Mouse (Mus musculus): ENCODE data around the gene Anxa2.

Gene Anxa2

DNA sequence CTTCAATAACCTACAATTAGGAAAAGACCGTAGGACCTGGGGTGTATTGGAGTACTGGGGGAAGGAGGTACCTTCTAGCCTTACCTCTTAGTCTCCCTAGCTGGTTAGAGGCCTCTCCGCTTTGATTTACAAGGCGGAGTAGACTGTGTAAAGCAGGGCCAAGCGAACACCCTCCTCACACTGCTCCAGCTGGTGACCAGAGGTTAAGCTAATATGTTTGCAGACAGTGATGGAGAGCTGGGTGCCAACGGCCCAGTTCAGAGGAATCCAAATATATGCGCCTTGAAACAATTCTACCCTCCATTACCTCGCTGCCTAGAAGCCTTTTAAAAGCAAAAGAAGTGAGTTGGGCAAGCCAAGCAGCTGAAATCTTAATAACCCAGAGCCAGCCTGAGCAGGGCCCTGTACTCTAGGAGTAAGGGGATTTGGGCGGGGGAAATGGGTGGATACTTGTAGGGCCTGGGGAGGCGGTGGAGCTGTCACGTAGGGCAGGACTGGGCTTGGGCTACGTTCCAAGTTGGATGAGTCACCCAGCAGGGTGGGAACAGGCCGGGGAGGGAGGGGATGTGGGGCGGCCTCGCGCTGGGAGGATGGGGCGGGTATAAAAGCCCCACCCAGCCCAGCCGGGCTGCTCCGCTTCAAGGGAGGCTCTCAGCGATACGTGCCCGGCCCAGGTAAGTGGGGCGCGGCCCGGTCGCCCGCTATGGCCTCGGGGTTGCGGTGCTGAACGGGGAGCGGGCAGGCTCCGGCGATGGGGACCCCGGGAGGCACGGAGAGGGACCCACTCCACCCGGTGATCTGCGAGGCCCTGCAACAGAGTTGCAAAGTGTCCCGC is at the start of gene Anxa2:
Gene Anxa2, plus strand, starts transcription at position 555 of the 835 bp plus-strand sequence.
- in situ Hi-C loops (cut with MseI, MboI) = no loop called here

DNA sequence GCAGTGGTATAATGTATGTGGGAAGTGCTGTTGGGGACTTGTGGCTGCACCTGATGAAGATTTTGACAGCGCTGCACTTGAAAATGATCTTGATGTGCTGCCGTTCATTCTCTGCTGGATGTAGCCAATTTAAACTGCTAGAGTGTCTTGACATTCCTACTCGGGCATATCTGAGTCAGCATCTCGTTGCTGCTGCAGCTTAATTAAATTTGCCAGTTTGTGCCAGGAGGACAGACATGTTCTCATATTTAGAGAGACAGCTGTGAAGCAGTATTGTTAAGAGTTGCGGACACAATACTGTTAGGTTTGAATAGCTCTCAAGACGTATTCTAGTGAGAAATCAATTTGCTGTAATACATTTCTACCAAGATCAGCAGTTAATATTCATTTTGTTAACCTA is 48.7 kb upstream of the Anxa2 start:
- in situ Hi-C loops (cut with MseI, MboI) = no loop called here

DNA sequence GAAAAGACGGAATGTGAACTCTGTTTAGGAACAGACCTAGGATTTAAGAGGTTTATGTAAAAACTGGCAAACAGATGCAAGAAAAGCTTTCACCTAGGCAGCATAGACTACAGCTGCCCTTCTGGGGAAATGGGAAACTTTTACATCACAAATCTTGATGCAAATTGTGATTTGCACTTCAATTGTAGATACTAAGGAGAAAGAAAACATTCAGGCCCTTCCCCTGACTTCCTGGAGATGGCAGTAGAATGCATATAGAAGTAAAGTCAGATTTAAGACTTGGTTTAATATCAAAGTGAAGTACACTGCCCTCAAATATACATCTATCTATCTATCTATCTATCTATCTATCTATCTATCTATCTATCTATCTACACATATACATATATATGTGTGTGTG is 33.9 kb upstream of the Anxa2 start:
- in situ Hi-C loops (cut with MseI, MboI) = loop anchor here in 1 of 2 experiments (10.0 kb wide), 1 partner anchor 65 kb away; no protein-coding TSS in a partner anchor

DNA sequence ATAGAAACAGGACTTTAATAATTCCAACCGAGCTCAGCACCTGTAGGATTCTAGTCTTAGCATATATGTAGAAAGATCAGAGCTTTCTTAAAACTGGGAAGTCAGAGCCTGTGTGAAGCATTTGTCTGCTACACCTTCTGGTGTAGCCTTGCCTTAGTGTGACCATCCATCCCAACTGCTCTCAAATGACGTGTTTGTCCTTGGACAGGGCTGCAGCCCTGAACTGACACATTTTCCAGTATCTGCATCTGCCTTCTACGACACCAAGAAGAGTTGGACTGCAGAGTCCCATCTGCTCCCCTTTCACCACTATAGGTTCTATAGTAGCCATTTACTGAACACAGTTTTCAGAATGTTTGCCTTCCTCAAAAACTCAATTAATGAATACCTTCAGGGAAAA is 22.9 kb upstream of the Anxa2 start:
- in situ Hi-C loops (cut with MseI, MboI) = no loop called here

DNA sequence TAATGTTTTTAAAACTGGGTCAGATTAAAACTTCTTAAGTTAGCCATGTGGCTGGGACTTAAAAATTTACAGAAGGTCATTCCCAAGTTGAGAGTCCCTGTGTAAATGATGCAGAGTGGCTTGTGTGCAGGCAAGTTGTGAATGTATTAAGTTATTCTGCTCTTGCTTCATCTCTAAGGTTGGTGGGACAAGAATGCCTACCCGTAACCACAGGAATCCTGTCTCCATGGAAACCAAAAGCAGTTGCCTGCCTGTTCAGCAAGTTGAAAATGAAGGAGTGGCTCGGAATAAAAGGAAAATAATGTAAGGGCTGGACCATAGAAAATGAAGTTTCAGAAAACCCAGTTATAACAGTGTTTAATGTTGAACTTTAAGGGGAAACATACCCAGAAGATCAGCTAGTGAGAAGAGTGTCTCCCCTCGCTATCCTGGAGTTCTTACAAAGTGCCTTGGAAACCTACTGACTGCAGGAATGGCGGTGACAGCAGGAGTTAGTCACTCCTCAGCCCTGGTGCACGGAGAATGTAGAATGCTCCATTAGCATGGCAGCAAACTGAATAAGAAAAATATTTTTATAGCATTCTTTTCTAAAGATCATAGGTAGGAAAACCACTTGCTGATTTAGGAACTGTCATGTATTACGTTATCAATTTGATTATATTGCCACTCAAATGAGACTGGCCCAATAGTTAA is 21.4 kb upstream of the Anxa2 start:
- in situ Hi-C loops (cut with MseI, MboI) = no loop called here

DNA sequence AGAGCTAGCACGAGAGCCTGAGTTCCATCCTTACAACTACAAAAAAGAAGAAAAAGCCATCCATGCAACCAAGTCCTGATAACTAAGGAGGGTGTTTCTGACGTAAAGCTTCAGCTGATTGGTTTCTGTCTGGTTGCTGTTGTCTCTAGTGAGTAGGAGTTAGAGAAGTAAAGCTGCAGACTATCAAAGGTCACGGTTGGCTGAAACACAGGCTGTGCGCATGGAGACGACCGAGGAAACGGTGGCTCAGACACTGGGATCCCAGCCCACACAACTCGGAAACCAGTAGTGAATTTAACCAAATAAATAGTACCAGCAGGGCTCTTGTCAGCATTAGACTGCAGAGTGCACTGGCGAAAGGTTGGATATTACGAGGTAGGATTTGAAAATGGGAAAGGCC is 18.2 kb upstream of the Anxa2 start:
- in situ Hi-C loops (cut with MseI, MboI) = no loop called here

DNA sequence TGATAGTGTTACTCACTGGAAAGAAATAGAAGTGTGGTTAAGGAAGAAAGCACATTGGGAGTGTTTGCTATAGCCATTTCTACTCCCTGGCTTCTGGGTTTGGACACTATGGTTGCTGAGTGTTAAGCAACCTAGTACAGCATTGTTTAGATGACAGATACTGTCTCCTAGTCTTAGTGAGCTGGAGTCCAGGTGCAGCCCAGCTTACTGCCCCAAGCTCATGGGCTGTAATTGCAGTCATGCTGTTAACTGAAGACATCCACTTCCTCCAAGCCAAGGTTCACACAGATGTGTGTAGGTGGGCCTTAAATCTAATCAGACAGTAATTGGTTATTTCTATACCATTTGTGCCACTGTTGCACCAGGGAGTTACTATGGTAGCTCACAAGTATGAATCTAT is 17.8 kb upstream of the Anxa2 start:
- in situ Hi-C loops (cut with MseI, MboI) = no loop called here

DNA sequence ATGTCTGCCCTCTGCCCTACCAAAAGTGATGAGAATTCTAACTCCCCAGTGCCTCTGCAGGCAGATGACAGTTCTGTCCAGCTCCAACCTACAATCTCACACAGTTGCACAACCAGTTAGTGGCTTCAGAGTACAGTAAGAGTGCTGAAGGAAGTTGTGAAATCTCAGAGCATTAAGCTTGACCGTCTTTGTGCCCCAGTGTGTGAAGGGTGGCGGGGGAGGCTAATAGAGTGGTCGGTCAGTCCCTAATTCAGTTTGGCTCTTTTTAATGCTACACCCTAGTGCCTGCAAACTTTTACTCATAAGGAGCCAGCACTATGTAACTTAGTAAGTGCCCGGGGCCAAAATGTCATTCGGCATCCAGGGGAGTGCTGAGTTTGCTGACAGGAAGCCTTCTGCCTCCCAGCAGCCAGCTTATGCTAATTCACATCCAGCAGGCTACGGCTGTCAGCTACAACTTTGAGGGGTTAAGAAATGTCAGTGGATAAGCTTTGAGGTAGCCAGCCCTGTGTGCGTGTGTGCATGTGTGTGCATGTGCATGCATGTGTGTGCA is 13.5 kb upstream of the Anxa2 start:
- in situ Hi-C loops (cut with MseI, MboI) = no loop called here

DNA sequence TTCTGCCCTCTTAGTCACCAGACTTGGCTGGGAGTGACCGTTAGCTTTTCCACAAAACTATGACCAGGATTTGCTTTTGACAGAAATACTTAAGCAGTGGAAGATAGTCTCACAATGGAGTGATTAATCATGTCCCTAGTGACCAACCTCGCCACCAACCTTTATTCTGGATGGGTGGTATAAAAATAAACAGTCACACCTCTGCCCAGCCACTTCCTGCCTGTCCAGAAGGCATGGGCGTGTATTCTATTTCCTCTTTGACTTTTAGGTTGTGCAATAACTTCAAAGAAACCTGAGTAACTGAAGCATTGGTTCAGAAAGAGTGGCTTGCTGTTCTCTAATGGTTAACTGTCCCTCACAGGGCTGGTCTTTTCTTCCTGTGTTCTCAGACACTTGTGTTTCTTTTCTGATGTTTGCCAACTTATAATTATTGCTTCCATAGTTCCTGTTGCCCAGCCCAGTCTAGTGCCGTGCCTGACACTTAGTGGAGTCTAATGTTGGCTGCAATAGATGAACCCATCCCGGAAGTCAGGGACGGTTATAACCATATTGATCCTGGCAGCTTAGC is 10.9 kb upstream of the Anxa2 start:
- in situ Hi-C loops (cut with MseI, MboI) = no loop called here

DNA sequence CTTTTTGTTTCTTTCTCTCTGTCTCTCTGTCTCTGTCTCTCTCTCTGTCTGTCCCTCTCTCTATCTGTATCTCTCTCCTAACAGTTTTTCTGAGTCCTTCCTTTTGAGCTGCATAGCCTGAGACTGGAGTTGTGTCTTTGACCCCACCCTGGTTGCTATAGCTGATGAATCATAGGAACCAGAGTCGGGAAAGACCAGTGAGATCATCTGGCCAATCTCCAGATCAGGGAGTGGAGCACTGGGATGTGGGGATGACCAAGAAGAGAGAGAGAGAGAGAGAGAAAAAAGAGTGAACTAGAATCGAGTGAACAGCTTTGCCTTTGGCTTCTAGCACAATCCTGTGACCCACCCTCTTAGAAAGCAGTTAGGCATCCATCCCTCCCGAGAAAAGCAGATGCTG is 10.2 kb upstream of the Anxa2 start:
- in situ Hi-C loops (cut with MseI, MboI) = no loop called here

DNA sequence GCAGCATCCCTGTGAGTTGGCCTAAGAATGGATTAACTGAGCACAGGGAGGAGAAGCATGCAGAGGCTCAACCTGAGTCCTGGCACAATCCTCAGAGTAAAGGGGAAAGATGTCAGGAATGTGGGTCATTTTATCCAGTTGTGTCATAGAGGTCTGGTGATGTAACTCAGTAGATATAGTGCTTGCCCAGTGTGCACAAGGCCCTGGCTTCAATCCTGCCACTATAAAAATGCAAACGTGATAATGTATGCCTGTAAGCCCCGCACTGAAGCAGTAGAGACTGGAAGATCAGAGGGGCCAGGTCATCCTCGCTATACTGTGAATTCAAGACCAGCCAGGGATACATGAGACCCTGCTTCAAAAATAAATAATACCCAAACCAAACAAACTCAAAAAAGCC is 4.6 kb upstream of the Anxa2 start:
- in situ Hi-C loops (cut with MseI, MboI) = no loop called here

DNA sequence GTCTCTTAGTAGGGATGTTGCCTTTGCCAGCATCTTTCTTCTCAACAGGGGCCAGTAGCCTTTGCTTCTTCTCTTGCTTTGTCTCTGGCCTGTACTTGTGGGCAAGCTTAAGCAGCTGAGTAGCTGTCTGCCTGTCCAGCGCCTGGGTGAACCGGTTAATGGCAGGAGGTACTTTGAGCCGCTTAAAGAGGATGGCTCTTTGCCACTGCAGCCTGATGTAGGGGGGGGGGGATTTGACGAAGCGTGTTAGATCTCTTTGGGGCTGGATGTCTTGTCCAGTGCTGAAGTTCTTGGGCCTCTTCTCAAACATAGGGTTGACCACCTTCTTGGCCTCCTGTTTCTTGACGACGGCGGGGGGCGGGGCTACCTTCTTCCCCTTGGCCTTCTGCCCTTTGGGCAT is 2.8 kb upstream of the Anxa2 start:
- in situ Hi-C loops (cut with MseI, MboI) = no loop called here

DNA sequence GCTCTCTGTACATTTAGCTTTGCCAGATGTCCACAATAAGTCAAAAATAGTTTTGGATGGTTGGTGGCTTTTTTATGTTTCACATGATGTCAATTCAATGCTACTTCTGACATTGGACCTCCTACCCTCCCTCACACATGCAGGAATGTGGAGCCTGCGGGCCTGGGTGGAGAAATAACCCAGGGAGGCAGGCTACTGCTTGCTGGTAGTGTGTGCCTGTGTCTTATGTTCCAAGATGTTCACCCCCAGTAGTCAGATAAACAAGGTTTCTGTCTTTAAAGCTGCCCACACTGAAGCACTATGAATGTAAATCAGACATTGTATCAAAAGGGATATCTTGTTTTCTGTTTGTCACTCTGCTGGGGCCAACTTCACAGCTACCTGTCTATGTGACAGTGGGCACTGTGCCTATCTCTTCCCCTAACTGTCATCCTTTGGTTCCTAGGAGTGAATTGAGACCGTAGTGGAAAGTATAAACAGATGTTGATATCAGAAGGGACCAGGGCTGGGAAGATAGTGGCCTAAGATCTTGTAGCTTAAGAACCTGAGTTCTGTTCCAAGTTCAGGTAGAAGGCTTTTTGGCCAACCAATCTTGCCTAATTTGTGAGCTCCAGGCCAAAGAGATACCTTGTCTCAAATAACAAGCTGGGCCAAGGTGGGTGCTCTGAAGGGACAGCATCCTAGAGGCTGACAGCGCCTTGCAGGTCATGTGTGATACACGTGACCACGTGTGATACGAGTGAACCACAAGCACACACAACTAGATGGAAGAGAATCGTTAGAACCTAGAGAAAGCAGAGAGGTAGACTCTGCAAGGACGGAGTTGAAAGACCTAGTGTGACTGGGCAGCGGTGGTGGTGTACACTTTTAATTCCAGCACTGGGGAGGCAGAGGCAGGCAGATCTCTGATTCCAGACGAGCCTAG is 1.3 kb upstream of the Anxa2 start:
- in situ Hi-C loops (cut with MseI, MboI) = no loop called here

DNA sequence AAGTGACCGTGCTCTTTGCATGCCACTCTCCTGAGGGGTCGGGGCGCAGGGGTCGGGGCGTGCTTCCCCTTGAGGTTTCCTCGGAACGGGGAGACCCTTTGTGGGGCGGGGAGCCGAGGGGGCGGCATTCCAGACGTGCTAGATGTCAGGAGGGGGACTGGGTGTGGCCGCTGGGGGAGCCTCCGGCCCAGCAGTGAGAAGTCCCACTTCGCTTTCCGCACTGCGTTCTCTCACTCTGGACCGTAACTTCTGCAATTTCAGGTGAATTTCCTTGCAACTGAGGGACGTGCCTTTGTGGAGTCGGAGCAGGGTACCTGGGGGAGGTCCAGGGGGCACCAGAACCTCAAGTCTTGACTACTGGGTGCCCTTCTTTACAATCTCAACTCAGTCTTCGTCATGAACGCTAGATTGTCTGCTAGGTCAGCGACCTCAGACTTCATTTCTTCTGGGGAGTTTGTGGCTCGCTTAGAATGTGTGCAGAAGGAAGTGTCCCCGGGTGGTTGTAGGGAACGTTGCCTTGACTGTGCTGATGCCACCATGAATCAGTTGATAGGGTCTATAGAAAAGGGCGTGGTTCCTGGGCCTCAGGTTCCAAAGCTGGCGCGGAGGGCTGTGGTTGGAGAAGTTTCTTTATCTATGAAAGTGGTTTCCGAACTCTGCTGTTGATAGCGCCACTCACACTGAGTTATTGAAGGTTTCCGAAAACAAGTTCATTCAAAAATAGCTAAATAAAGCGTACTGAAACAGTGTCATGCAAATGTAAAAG is 664 bp downstream of the Anxa2 start:
- in situ Hi-C loops (cut with MseI, MboI) = no loop called here

DNA sequence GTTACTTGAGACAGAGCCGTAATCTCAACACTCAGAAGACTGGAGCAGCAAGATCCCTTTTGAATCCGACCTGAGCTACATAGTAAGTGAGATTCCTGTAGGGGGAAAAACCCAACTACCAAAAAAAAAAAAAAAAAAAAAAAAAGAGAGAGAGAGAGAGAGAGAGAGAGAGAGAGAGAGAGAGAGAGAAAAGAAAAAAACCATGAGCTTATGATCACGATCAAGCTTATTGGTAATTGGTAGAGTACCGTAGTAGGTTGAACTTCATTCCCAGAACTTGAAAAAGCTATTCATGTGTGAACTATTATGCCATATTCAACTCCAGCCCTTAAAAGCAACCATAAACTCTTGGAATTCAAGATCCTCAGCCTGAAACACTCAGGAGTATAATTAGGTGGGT is 1.3 kb downstream of the Anxa2 start:
- in situ Hi-C loops (cut with MseI, MboI) = no loop called here

DNA sequence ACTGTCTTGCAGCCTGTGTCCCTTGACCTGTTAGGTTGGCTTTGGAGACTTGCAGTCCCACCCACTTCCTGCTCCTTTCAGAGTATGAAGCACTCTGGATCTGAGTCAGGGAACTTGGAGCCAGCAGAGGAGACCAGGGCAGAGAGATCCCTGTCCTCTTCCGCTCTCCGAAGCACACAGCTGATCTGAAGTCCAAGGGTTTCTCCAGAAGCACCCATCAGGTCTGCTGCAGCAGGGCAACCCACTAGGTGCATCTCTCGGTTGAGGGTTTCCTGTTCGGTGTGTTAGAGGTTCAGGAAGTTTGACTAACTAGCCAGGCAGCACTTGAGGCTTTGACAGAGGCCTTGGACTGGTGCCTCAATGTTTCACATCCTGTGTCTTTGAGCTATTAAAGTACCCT is 2.0 kb downstream of the Anxa2 start:
- in situ Hi-C loops (cut with MseI, MboI) = no loop called here

DNA sequence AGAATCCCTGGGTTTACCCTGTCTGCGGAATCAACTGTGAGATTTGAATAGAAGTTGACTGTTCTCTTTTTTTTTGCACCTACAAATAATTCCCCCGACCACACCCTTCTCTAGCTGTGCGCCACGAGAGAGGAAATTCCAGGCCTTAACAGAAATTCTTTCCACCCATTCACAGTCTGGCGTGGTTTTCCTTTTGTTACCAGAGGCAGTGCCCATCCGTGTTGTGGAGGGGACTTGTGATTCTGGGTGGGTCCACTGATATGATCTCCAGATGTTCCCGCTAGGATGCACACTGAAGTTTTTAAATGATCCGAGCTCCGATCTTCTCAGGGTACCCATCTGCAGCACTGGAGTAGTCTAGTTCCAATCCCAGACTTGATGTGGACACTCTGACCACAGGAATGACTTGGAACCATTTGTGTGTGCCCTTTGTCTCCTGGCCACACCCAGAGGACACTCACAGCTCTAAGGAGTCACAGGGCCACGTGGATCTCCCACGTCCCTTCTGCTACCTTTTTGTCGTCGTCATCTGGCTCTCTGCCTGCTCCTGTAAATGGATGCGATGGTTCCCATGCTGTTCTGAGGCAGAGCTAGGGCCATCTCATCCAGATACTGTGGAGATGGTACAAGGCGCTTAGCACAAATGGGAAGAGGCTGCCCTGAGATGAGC is 3.1 kb downstream of the Anxa2 start:
- in situ Hi-C loops (cut with MseI, MboI) = no loop called here

DNA sequence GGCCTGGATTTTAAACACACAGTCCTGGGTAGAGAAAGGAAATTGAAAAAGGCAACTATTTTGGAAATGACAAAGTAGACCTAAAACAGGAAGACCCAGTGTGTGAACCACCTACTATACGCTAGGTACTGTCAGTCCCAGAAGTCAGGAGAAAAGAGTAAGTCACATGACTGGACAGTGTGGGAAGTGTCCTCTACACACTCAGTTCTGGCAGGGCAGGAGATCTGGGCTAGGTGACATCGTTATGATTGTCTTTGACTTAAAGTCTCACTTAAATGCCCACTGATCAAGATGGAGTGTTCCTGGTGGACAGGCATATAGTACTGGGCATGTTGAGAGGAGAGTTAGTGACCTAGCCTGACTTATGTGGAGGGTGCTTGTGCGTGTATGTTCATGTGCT is 3.7 kb downstream of the Anxa2 start:
- in situ Hi-C loops (cut with MseI, MboI) = no loop called here

DNA sequence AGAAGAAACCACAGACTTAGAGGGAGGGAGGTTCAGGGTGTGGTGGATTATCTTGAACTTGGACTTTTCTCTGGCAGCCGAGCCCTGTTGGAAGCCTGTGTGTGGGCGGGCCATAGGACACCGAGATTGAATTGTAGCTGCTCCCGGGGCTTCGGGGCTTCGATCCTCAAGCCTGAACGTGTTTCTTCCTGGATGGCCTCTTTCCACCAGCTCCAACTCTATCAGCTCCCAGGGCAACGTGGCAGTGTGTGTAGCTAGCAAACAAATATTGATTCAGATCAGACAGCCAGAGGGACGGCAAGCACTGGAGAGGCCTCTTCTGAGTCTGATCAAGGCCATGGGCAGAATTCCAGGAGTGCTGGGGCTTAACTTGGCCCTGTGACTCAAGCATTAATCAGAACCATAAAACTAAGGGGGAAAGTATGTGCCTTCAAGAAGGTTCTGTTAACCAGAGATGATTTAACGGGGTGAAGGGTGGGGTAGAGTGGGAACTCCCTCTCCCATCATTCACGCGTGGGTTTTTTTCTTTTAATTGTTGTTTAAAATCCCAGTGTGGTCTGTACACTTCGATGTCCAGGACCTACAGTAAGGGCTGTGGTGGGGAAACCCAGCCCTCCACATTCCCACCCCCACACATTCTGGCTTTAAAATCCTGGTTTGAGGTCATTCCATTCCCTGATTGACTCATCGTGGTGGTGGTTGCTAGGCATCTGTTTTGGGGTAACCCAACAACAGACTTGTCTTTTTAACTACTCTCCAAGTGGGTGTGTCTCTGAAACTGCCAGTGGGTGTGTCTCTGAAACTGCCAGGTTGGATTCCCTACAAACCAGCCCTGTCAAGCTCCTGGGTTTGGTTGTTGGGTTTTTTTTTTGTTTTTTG is 4.6 kb downstream of the Anxa2 start:
- in situ Hi-C loops (cut with MseI, MboI) = no loop called here
